35 mouse cellular contexts compared by ENCODE assay signal in the genomic region with DNA sequence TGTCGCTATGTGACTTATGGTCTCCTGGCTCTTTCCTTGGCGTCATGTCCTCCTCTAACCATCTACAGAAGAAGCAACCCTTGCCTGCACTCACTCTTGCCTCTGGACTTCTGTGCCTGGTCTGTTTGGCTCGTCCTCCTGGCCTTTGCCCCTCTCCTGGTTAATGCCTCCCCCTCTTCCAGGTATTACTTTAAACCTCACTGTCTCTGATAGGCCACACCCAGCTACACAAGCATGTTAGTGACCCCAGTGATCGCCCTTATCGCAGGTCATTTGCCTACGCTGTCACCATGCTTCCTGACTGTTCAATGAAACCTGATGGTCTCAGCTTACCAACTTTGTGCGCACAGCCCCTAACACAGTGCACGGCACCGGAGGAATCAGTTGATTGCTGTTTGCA. TPM values are rescaled to one million over a fixed set of nuclear protein-coding genes. Genes with fewer than 3 reads are reported as not detected.
DNase-seq lines count a peak whose midpoint lies in the region; ATAC-seq lines count a peak whose summit lies in the region.
"Had no signal": no experiment of that assay in that cellular context is flagged by ENCODE, and none has a peak within 500 bp of the region (broad histone marks: within the 10 kb centered on the region; RNA-seq: fewer than 3 reads in every experiment).

No protein-coding gene starts in this region.

- WGBS in forebrain, embryonic 11.5 days = 91% methylated on average over 9 of the region's 9 CpGs
- 93% methylated on average over 9 of the region's 9 CpGs for WGBS in forebrain, embryonic 14.5 days
- 68% methylated on average over 9 of the region's 9 CpGs for WGBS in liver, embryonic 15.5 days (ENCODE audit: insufficient replicate concordance)

- no peaks in the 10 kb centered on the region; the same call in 1 of the 2 replicates for H3K4me1 ChIP-seq in forebrain, embryonic 11.5 days (replicated peaks; ENCODE audit: control insufficient read depth, insufficient read depth, low read length)
- no peaks in the 10 kb centered on the region for H3K4me1 ChIP-seq in forebrain, embryonic 14.5 days (ENCODE audit: control insufficient read depth, insufficient read depth, low read length)
- peaks cover 25% of the 10 kb centered on the region for H3K4me1 ChIP-seq in liver, embryonic 15.5 days (replicated peaks)
- H3K4me1 ChIP-seq: hindbrain, embryonic 12.5 days had no signal

- H3K4me2 ChIP-seq in forebrain, embryonic 11.5 days (ENCODE audit: low read depth, low read length, severe bottlenecking) = no peak overlapping the region
- no peak overlapping the region for H3K4me2 ChIP-seq in forebrain, embryonic 14.5 days (ENCODE audit: low read length)
- H3K4me2 ChIP-seq in liver, embryonic 15.5 days = no peak overlapping the region
- H3K4me2 ChIP-seq: embryonic facial prominence, embryonic 13.5 days; hindbrain, embryonic 12.5 days; intestine, embryonic 15.5 days; midbrain, embryonic 15.5 days; neural tube, embryonic 15.5 days; stomach, embryonic 15.5 days had no signal

- H3K27ac ChIP-seq in forebrain, embryonic 11.5 days (ENCODE audit: low read depth, low read length) = no peak overlapping the region
- H3K27ac ChIP-seq in forebrain, embryonic 14.5 days (ENCODE audit: low read depth, low read length) = no peak overlapping the region
- peak overlapping the region; percentile 2; the same call in 1 of the 2 replicates for H3K27ac ChIP-seq in liver, embryonic 15.5 days (replicated peaks)
- H3K27ac ChIP-seq: embryonic facial prominence, embryonic 13.5 days; forebrain, embryonic 10.5 days; hindbrain, embryonic 12.5 days; hindbrain, postnatal 0 days; intestine, embryonic 15.5 days; kidney, postnatal 0 days; macrophage; midbrain, embryonic 10.5 days; midbrain, embryonic 15.5 days; neural tube, embryonic 15.5 days; stomach, embryonic 15.5 days had no signal

- H3K9ac ChIP-seq in forebrain, embryonic 11.5 days (ENCODE audit: low read length) = no peak overlapping the region
- H3K9ac ChIP-seq in forebrain, embryonic 14.5 days (ENCODE audit: low read length) = no peak overlapping the region
- H3K9ac ChIP-seq in liver, embryonic 15.5 days = no peak overlapping the region
- H3K9ac ChIP-seq: embryonic facial prominence, embryonic 13.5 days; forebrain, postnatal 0 days; hindbrain, embryonic 12.5 days; intestine, embryonic 15.5 days; midbrain, embryonic 15.5 days; neural tube, embryonic 15.5 days; stomach, embryonic 15.5 days had no signal

- peak; percentile 42 for DNase-seq in forebrain, embryonic 11.5 days (ENCODE audit: low spot score)
- DNase-seq in forebrain, embryonic 14.5 days (ENCODE audit: low spot score) = no peak
- DNase-seq in kidney, postnatal 36 days = peak; percentile 35 to 48
- no peak for DNase-seq in kidney, postnatal 4 days
- DNase-seq in layer of hippocampus, postnatal 25 days (ENCODE audit: extremely low spot score in 1 of 2, low spot score in 1 of 2) = no peak
- DNase-seq in adrenal gland, adult 2 months = no peak
- DNase-seq: adrenal gland, postnatal 14 days; cerebellum, adult 11-12 months; cerebellum, adult 9-11 months; forebrain, postnatal 0 days; heart, postnatal 36 days; layer of hippocampus, adult 9-11 months; lung, adult 18-20 months; retina, postnatal 1 day; right cerebral cortex, postnatal 14 days had no signal

- no peaks in the 10 kb centered on the region for H3K9me3 ChIP-seq in forebrain, embryonic 11.5 days (ENCODE audit: control insufficient read depth, low read length)
- no peaks in the 10 kb centered on the region for H3K9me3 ChIP-seq in forebrain, embryonic 14.5 days (replicated peaks; ENCODE audit: control insufficient read depth, low read length)
- no peaks in the 10 kb centered on the region for H3K9me3 ChIP-seq in liver, embryonic 15.5 days (replicated peaks)
- H3K9me3 ChIP-seq: embryonic facial prominence, embryonic 13.5 days; forebrain, embryonic 10.5 days; hindbrain, embryonic 12.5 days; intestine, embryonic 15.5 days; midbrain, embryonic 10.5 days; midbrain, embryonic 15.5 days; neural tube, embryonic 15.5 days; stomach, embryonic 15.5 days had no signal

- no peaks in the 10 kb centered on the region for H3K36me3 ChIP-seq in forebrain, embryonic 11.5 days (ENCODE audit: control insufficient read depth, insufficient read depth, low read length)
- 0 out of 2 replicates have a peak, but pooled peaks cover 9% of the 10 kb centered on the region for H3K36me3 ChIP-seq in forebrain, embryonic 14.5 days (ENCODE audit: control insufficient read depth, insufficient read depth, low read length)
- no peaks in the 10 kb centered on the region for H3K36me3 ChIP-seq in liver, embryonic 15.5 days (replicated peaks)
- H3K36me3 ChIP-seq: intestine, embryonic 15.5 days; midbrain, embryonic 15.5 days had no signal

- H3K4me3 ChIP-seq in forebrain, embryonic 11.5 days (ENCODE audit: low read depth, low read length) = no peak overlapping the region
- H3K4me3 ChIP-seq in forebrain, embryonic 14.5 days (ENCODE audit: low read depth, low read length) = no peak overlapping the region
- H3K4me3 ChIP-seq in liver, embryonic 15.5 days (replicated peaks) = no peak overlapping the region
- H3K4me3 ChIP-seq: embryonic facial prominence, embryonic 13.5 days; forebrain, embryonic 10.5 days; hindbrain, embryonic 12.5 days; intestine, embryonic 15.5 days; midbrain, embryonic 10.5 days; midbrain, embryonic 15.5 days; neural tube, embryonic 15.5 days; stomach, embryonic 15.5 days had no signal

- ATAC-seq in forebrain, embryonic 11.5 days (replicated peaks; ENCODE audit: low FRiP score) = no peak
- no peak for ATAC-seq in forebrain, embryonic 14.5 days
- peak; percentile 63 for ATAC-seq in liver, embryonic 15.5 days (ENCODE audit: insufficient read depth)
- ATAC-seq: forebrain, postnatal 0 days; hindbrain, postnatal 0 days; intestine, embryonic 15.5 days; lung, postnatal 0 days; midbrain, embryonic 15.5 days had no signal

- no peaks in the 10 kb centered on the region for H3K27me3 ChIP-seq in forebrain, embryonic 11.5 days (ENCODE audit: control insufficient read depth, insufficient read depth, low read length)
- no peaks in the 10 kb centered on the region for H3K27me3 ChIP-seq in forebrain, embryonic 14.5 days (replicated peaks; ENCODE audit: control insufficient read depth, insufficient read depth, low read length)
- peaks cover 25% of the 10 kb centered on the region for H3K27me3 ChIP-seq in liver, embryonic 15.5 days
- H3K27me3 ChIP-seq: CH12.LX; embryonic facial prominence, embryonic 13.5 days; hindbrain, embryonic 12.5 days; intestine, embryonic 15.5 days; stomach, embryonic 15.5 days had no signal

RNA-seq across cellular contexts. Expression of a gene that starts 5.2 kb away (rescaled TPM):
- 51.6 and 59.7 TPM in 2 replicates for polyA plus RNA-seq in forebrain, embryonic 11.5 days (2014; fragmentation: Nextera tagmentation; extraction: Ambion mirVana)
- 3.4 and 4.0 TPM in 2 replicates for polyA plus RNA-seq in forebrain, embryonic 14.5 days (2014; fragmentation: Nextera tagmentation; extraction: Ambion mirVana)
- 5.6 TPM in 2 replicates for polyA plus RNA-seq in liver, embryonic 15.5 days (2015; fragmentation: Nextera tagmentation; extraction: Ambion mirVana)
- total RNA-seq in layer of hippocampus, postnatal 25 days (2021) = 1 to 10 TPM; 1.3 to 2.4 TPM
- total RNA-seq in adrenal gland, adult 2 months (2021) = 10 to 100 TPM; 14.4 to 30.3 TPM
- polyA plus RNA-seq in adrenal gland, adult 2 months (2012; rRNA removed) = 47.0 and 56.9 TPM in 2 replicates

RNA-seq across cellular contexts. Expression of a gene that starts 23.3 kb away (rescaled TPM):
- polyA plus RNA-seq in forebrain, embryonic 11.5 days (2014; fragmentation: Nextera tagmentation; extraction: Ambion mirVana) = 9.6 and 9.9 TPM in 2 replicates
- polyA plus RNA-seq in forebrain, embryonic 14.5 days (2014; fragmentation: Nextera tagmentation; extraction: Ambion mirVana) = 6.3 and 8.7 TPM in 2 replicates
- 1.9 and 2.9 TPM in 2 replicates for polyA plus RNA-seq in liver, embryonic 15.5 days (2015; fragmentation: Nextera tagmentation; extraction: Ambion mirVana)
- 1 to 10 TPM; 5.4 to 8.4 TPM for total RNA-seq in layer of hippocampus, postnatal 25 days (2021)
- total RNA-seq in adrenal gland, adult 2 months (2021) = 1 to 10 TPM; 2.9 to 8.2 TPM
- polyA plus RNA-seq in adrenal gland, adult 2 months (2012; rRNA removed) = 7.4 and 9.6 TPM in 2 replicates

RNA-seq across cellular contexts. Expression of a gene that starts 28.1 kb away (rescaled TPM):
- polyA plus RNA-seq in forebrain, embryonic 11.5 days (2014; fragmentation: Nextera tagmentation; extraction: Ambion mirVana) = 50.6 and 55.5 TPM in 2 replicates
- 24.9 and 27.3 TPM in 2 replicates for polyA plus RNA-seq in forebrain, embryonic 14.5 days (2014; fragmentation: Nextera tagmentation; extraction: Ambion mirVana)
- 33.7 and 34.1 TPM in 2 replicates for polyA plus RNA-seq in liver, embryonic 15.5 days (2015; fragmentation: Nextera tagmentation; extraction: Ambion mirVana)
- total RNA-seq in layer of hippocampus, postnatal 25 days (2021) = 1 to 10 TPM; 2.4 to 3.9 TPM
- 10 to 100 TPM; 13.9 to 26.6 TPM for total RNA-seq in adrenal gland, adult 2 months (2021)
- polyA plus RNA-seq in adrenal gland, adult 2 months (2012; rRNA removed) = 20.4 and 21.0 TPM in 2 replicates

RNA-seq across cellular contexts. Expression of a gene that starts 35.3 kb away (rescaled TPM):
- polyA plus RNA-seq in forebrain, embryonic 11.5 days (2014; fragmentation: Nextera tagmentation; extraction: Ambion mirVana) = 414 and 455 TPM in 2 replicates
- polyA plus RNA-seq in forebrain, embryonic 14.5 days (2014; fragmentation: Nextera tagmentation; extraction: Ambion mirVana) = 506 and 542 TPM in 2 replicates
- polyA plus RNA-seq in liver, embryonic 15.5 days (2015; fragmentation: Nextera tagmentation; extraction: Ambion mirVana) = 204 and 211 TPM in 2 replicates
- 100 to 1,000 TPM; 208 to 218 TPM for total RNA-seq in layer of hippocampus, postnatal 25 days (2021)
- total RNA-seq in adrenal gland, adult 2 months (2021) = 100 to 1,000 TPM; 317 to 332 TPM
- polyA plus RNA-seq in adrenal gland, adult 2 months (2012; rRNA removed) = 267 and 322 TPM in 2 replicates

RNA-seq across cellular contexts. Expression of a gene that starts 38.7 kb away (rescaled TPM):
- 0.05 TPM in 1 of 2 replicates, not detected in the other for polyA plus RNA-seq in forebrain, embryonic 11.5 days (2014; fragmentation: Nextera tagmentation; extraction: Ambion mirVana)
- polyA plus RNA-seq in forebrain, embryonic 14.5 days (2014; fragmentation: Nextera tagmentation; extraction: Ambion mirVana) = not detected in 2 replicates
- not detected in 2 replicates for polyA plus RNA-seq in liver, embryonic 15.5 days (2015; fragmentation: Nextera tagmentation; extraction: Ambion mirVana)
- under 1 TPM; 0.16 to 0.32 TPM for total RNA-seq in layer of hippocampus, postnatal 25 days (2021)
- not detected for total RNA-seq in adrenal gland, adult 2 months (2021)
- polyA plus RNA-seq in adrenal gland, adult 2 months (2012; rRNA removed) = not detected in 2 replicates
- total RNA-seq: adrenal gland, postnatal 14 days; CH12.LX; common myeloid progenitor, adult 5-6 weeks; ES-E14; forebrain, postnatal 0 days; gastrocnemius, adult 8-10 months; gastrocnemius, postnatal 4 days; heart, postnatal 36 days had no signal
- polyA plus RNA-seq: embryonic facial prominence, embryonic 13.5 days; heart, embryonic 14.5 days; hindbrain, embryonic 12.5 days; intestine, embryonic 15.5 days; kidney, postnatal 0 days; macrophage; midbrain, embryonic 15.5 days; small intestine, adult 2 months had no signal

Comparison
In these comparisons a context has a peak if more than half of its experiments do, and no peak if none do; other contexts are left out.
1. DNase-seq: peak in forebrain, embryonic 11.5 days (single experiment) and kidney, postnatal 36 days (2 of 2); none in forebrain, embryonic 14.5 days (single experiment), kidney, postnatal 4 days (0 of 2), layer of hippocampus, postnatal 25 days (0 of 2) and adrenal gland, adult 2 months (single experiment).